Mouse (Mus musculus): ENCODE results near the gene St8sia2.
A peak's percentile ranks its signal among the peaks of the same experiment; 100 is the strongest.

Gene St8sia2

DNA sequence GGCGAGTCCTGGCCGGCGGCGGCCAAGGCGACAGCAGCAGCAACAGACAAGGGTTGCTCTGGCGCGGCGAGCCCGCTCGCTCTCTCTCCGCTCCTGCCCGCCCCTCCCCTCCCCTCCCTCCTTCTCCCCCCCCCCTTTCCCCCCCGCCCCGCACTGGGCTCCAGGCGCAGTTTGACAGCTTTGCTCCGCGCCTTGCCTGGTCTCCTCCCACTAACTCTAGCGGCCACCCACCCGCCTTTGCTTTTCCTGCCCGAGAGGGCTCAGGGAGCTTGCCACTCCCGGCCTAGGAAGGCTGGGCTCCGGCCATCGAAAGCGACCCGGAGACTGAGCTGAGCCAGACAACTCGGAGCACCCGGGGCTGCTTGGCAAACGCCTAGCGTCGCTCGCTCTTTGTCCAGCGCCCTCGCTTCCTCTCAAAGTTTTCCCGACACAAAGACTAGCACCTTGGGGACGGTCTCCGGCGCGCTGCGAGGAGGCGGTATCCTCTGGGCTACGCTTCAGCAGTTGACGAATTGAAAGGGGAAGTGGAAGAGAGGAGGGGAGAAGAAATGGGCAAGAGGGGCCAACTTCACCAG, at the start of gene St8sia2:
Gene St8sia2 (minus strand): TSS at position 90 of the 575 bp plus-strand sequence.
- DNase-seq (ENCODE audit: low spot score): no peak

DNA sequence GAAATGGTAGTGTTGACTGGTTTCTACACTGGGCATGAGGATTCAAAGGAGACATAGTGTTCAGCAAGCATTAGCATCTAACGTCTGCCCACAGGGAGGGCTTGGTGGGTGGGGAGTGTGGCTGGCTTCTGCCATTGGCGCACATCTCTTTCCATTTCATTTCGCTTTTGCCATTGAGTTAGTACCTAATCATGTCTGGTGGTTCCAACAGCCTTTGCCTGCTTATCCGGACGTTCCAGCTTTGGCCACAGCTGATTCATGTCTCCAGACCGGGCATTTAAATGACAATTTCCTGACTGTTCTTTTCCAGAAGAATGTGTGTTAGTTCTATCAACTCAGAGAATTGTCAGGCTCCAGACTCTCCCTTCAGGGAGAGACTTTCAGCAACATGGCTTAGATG, 47.6 kb upstream of the St8sia2 start:
- no peak for DNase-seq (ENCODE audit: low spot score)

- DNase-seq (ENCODE audit: low spot score): no peak
These were observed 46.9 kb upstream of the St8sia2 start for GRCm38 (mm10) chr7:74060306-74060946.

DNA sequence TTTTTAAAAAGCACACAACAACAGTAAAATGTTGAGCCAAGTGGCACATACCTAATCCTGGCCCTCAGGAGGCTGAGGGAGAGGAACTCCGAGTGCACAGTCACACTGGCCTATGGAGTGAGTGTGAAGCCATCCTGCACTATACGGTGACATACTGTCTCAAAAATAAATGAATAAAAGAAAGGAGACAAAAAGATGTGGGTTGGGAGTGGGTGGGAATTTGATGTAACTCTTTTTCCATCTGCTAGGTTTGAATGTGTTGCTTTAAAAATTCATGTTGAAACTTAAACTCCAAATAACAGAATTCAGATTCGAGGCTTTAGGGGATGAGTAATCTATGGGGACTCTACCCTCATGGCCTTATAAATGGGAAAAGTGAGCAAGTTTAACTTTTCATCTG, 46.2 kb upstream of the St8sia2 start:
- DNase-seq (ENCODE audit: low spot score): no peak

- DNase-seq (ENCODE audit: low spot score): no peak
These were observed 42.3 kb upstream of the St8sia2 start for GRCm38 (mm10) chr7:74055753-74056152.

DNA sequence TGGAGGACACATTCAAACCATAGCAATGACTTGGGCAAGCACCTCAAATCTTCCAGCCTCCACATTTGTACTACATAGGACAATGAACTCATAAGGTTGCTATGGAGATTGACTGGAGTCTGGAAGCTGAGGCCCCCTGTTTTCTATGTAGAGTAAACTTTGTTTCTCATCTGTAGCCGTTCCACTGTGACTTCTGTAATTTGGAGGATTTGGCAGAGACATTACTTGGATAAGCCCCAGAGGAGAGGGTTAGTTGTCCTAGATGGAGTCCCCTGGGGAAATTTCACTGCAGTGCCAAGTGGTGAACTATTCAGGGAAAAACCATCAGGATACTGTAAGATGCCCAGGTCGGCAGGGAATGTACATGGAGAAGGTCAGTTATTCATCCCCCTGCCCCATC, 34.1 kb upstream of the St8sia2 start:
- DNase-seq (ENCODE audit: low spot score): peak; percentile 7

- no peak for DNase-seq (ENCODE audit: low spot score)
These were observed 31.9 kb upstream of the St8sia2 start for GRCm38 (mm10) chr7:74045166-74045957.

- no peak for DNase-seq (ENCODE audit: low spot score)
These were observed 30.2 kb upstream of the St8sia2 start for GRCm38 (mm10) chr7:74043562-74044138.

DNA sequence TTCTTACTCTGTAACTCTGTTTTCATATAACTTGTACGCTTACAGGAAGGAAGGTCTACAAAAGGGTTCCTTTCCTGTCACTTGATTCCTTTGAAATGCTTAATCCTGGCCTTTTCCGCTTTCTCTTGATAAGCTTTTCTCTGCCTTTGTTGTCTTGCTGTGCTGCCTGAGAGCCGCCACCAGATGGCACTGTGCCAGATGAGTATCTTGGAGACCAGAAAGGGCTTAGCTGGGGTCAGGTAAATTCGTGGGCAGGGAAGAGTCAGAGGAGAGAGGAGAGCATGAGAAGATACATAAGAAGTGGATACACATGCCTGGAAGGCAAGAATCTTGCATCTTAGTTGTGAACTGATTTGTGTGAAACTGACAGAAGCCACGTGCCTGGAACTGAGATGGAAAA, 11.5 kb upstream of the St8sia2 start:
- DNase-seq (ENCODE audit: low spot score): peak; percentile 40

- no peak for DNase-seq (ENCODE audit: low spot score)
These were observed 10.7 kb upstream of the St8sia2 start for GRCm38 (mm10) chr7:74024171-74024570.

- no peak for DNase-seq (ENCODE audit: low spot score)
These were observed 9.1 kb upstream of the St8sia2 start for GRCm38 (mm10) chr7:74022571-74022970.

DNA sequence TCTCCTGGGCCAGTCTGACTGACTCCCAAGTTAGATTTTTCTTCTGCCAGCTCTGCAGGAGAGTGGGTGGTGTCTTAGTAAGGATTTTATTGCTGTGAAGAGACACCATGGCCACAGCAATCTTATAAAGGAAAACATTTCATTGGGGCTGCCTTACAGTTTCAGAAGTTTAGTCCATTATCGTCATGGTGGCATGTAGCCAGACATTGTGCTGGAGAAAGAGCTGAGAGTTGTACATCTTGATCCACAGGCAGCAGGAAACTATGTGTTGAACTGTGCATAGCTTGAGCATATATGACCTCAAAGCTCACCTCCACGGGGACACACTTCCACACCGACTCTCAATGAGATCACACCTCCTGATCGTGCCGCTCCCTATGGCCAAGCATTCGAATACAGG, 8.3 kb upstream of the St8sia2 start:
- DNase-seq (ENCODE audit: low spot score): no peak

GRCm38 (mm10) chr7:74016613-74017012, 3.1 kb upstream of the St8sia2 start:
- DNase-seq (ENCODE audit: low spot score): no peak

GRCm38 (mm10) chr7:74012858-74013600, 461 bp downstream of the St8sia2 start:
- no peak for DNase-seq (ENCODE audit: low spot score)

DNA sequence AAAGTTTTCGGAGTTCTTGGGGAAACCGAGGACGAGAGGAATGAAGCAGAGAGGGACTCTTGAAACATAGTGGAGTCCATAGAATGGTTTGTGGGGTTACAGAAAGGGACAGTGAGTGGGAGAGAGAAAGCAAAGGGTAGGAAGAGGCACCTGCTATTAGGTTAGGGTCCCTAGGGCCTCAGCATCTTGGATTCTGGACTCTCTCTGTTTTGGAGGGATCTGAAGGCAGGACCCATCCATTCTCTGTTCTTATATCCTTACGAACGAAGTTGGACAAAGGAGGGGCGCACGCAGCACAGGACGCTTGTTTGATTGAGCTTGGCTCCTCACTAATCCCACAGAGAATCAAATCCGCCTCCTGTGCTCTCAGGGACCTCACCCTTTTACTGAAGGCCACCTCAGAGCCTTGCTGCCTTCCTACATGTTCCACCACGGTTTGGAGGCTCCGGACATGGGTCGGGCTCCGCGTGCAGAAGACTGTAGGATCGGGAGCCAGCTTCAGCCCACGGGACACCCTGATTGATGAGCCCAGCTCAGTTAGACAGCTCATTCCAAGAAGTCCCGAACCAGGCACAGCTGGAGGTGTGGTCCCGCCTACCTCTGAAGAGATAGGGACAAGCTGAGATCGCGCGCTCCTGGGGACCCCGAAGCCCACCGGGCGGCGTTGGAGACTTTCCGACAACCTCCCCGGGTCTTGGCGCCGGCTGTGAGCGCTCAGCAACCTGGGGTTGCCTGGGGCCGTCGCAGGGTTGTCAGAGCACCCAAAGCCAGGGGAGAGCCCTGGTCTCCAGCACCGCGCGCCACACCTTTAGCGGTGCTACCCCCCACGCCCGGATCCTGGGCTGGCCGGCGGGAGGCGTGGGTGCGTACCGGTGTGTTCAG, 1.3 kb downstream of the St8sia2 start:
- DNase-seq (ENCODE audit: low spot score): no peak

DNA sequence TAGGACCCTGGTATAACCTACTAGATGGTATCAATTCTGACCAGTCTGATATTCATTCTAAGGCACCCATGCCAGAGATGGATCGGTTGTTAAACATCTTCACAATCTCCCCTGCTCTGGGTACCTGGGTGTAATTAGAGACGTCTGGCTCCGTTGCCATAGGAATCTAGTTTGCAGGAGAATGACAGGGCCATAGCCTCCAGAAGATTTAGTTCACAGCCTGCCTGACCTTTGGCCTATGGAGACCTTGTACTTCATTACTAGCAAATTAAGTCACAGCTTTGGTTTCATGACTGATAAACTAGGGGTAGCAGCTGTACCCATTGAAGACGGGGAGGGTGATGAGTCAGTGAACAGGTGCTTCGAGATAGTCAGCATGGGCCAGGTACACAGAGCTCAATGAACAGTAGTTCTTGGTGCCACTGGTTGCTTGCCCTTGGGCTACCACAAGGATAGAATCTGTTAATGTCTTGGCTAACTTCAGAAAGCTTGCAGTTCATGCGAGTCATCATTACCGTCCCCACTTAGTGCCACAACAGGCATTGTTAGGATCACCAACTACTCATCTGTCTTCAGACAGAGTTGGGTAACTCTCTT, 4.4 kb downstream of the St8sia2 start:
- no peak for DNase-seq (ENCODE audit: low spot score)

- DNase-seq (ENCODE audit: low spot score): no peak
These were observed 6.6 kb downstream of the St8sia2 start for GRCm38 (mm10) chr7:74006775-74007371.

GRCm38 (mm10) chr7:74006364-74006763, 7.1 kb downstream of the St8sia2 start:
- no peak for DNase-seq (ENCODE audit: low spot score)

GRCm38 (mm10) chr7:74000743-74001510, 12.6 kb downstream of the St8sia2 start:
- DNase-seq (ENCODE audit: low spot score): no peak

GRCm38 (mm10) chr7:73989366-73989765, 24.1 kb downstream of the St8sia2 start:
- DNase-seq (ENCODE audit: low spot score): no peak
